Mouse (Mus musculus) MN1 (cell line): ENCODE data around the gene Nin.

Source experiments
- DNase-seq: peaks from one replicate; pipeline ENCODE4 v3.0.0-alpha.2; 2016; ENCODE audit warnings: low spot score

The Nin gene

GRCm38 (mm10) chr12:70082485-70082884 is 31.0 kb downstream of the Nin start:
- no peak for DNase-seq

DNA sequence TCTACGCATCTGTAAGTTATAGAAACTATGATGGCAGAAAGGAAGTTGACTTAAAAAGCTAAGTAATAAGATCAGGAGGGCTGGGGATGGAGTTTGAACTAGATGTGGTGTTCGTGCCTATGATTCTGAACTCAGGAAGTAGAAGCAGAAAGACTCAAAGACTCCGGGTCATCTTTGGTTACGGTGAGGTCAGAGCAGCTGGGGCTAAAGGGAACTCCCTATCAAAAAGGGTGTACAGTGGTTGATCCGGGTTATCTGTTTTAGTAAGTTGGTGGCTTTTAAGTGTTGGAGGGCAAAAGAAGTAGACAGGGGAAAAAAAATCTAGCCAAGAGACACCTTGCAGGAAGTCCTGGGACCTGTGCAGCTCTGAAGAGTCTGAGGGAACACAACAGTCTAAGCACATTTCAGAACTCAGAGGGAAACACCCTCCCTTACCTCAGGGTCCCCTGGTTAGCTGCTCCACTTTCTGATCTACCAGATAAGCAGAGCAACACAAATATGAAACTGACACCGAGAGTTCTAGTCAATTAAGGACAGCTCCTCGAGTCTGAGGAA is 35.0 kb downstream of the Nin start:
- DNase-seq = no peak

DNA sequence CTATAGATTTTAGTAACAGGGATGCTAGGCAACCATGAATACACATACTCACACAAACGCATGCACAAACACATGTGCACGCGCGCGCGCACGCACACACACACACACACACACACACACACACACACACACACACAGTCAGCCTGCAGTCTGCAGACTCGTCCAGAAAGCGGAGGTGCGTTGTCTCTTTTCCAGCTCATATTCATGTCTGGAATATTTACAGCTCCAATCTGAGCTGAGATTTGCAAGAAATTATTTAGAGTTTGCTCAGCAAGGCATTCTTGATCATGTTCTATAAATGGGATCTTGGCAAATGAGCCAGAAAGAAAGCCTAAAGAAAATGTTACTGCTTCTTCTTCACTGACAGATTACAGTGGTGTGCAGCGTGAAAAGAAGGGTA is 37.0 kb downstream of the Nin start:
- DNase-seq = no peak

GRCm38 (mm10) chr12:70075001-70075400 is 38.5 kb downstream of the Nin start:
- no peak for DNase-seq

DNA sequence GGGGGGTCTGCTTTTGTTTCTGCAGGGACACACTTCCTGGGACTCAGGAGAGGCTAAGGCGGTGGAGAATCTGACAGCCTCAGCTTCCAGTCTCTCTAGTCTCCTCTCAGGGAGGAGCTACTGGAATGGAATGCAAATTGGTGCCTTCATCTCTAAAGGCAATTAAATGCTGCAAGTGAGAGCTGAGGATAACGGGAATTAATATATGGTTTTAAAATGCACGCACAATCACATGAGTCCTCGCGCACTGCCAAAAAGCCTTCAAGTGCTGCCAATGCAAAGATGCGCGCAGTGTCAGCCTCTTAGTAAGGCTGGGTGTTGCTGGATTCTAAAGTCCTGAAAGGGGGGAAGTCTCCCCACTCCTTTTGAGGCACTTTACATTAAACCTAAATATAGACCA is 42.6 kb downstream of the Nin start:
- no peak for DNase-seq

- no peak for DNase-seq
These were observed 43.2 kb downstream of the Nin start for GRCm38 (mm10) chr12:70070306-70070705.

DNA sequence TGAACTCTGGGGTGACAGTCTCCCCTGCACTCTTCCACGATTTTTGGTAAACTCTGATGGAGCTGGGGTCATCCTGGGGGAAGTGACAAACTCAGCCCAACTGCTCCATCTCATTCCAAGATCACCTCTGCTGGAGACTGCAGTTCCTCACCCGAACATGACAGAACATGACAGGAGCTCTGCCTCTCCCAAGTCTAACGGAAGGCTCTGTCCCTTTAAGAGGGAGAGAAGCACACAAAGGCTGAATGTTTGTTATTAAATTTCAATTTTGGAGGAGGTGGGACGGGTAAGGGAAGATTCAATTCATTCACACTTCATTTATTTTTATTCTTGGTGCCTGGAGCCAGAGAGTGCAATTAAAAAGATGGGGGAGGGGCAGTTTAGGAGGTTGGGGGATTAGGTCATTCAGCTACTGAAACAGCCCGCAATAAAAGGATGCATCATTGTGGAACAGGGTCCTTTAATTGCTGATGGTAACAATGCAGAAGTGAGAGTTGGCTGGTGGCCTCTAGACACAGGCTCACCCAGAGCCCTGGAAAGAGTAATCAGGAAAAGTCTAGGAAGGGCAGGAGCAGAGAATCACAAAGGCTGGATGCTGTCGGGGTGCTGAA is 44.8 kb downstream of the Nin start:
- peak; percentile 67 for DNase-seq

- peak; percentile 25 for DNase-seq
These were observed 45.7 kb downstream of the Nin start for GRCm38 (mm10) chr12:70067849-70068248.

GRCm38 (mm10) chr12:70062114-70062513 is 51.4 kb downstream of the Nin start:
- peak; percentile 38 for DNase-seq

DNA sequence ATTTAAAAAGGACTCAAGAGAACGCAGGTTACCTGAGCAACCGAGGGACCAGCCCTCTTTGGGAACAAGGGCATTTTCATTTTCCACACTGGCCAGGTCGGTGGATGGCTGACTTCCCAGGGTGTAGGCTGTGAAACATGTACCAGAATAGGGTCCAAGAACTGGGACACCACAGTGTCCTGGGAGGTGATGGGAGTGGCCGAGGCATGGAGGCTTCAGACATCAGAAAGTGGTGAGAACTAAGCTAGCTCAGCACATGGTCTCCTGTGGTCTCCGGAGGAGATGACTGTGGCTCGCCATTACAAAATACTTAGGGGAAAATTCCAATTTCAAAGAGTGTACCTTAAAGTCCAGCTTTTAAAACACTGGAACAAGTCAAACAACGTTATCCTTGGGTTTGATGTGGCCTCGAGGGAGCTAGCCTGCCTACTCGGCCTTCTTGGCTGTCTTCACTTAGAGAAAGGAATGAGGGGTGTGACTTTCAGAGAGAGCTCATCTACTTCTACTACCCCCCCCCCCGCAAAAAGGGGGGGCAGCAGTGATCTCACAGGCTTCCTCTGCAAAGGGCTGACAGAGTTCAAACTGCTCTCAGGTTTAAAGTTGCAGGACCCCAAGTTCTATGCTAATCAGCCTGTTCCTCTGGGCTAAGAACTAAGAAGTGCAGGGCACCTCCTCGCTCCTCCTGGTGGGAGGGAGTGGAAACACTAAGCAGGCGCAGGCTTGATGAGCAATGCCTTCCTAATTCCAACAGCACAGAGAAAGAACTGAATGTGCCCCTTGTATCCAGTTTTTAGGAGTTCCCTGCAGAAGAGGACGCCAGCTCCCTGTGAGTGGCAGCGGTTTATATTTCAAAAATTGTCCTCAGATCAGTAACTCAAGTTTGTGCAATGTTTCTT is 54.3 kb downstream of the Nin start:
- DNase-seq = no peak

GRCm38 (mm10) chr12:70050699-70051098 is 62.8 kb downstream of the Nin start:
- DNase-seq = no peak

DNA sequence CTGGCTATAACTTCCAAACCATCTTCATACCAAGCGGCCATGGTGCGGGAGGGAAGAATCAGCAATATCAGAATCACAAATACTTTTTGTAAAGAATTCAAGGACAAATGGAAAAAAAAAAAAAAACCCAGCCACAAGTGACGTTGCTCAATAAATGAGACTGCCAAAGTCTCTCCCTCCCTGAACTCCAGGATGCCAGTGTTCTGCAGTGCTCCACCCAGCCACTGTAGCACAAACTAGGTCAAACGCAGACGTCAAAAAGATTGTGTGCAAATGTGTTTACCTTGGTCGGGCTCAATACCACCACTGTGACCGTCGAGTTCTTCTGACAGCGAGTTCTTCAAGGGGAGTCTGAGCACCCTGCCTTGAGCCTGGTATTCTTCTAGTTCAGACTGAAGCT is 64.8 kb downstream of the Nin start:
- no peak for DNase-seq

DNA sequence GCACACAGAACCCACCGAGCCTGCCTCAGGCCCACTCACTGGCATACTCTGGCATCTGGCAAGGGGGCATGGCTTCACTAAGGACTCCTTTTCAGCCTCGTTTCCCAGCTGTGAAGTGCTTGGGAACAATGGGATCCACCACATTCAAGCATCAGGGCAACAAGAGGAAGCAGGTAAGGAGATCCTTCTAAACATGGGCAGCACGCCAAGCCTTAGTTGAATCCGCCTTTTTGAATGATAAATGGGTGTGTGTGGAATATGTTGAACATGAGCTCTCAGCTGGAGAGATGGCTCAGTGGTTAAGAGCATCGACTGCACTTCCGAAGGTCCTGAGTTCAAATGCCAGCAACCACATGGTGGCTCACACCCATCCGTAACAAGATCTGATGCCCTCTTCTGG is 66.2 kb downstream of the Nin start:
- no peak for DNase-seq

DNA sequence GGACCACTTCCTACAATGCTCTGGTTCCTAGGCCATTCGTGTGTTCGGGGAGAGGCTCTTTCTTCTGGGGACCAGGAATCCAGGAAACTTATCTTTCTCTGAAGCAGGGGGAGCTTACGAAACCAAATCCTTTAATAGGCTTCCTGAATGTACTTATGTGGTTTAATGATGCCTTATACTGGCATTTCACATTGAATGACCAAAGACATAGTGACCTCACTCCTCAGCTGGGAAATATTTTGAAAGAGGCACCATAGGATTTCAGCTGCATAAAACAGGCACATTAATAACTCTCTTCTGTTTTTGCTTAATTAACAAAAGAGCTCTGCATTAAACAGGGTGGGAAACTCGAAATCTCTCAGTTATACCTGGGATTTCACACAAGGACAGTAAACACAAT is 69.2 kb downstream of the Nin start:
- DNase-seq = no peak

- DNase-seq = no peak
These were observed 70.1 kb downstream of the Nin start for GRCm38 (mm10) chr12:70043421-70043820.

GRCm38 (mm10) chr12:70040981-70041380 is 72.5 kb downstream of the Nin start:
- no peak for DNase-seq

GRCm38 (mm10) chr12:70036722-70037305 is 76.7 kb downstream of the Nin start:
- no peak for DNase-seq

DNA sequence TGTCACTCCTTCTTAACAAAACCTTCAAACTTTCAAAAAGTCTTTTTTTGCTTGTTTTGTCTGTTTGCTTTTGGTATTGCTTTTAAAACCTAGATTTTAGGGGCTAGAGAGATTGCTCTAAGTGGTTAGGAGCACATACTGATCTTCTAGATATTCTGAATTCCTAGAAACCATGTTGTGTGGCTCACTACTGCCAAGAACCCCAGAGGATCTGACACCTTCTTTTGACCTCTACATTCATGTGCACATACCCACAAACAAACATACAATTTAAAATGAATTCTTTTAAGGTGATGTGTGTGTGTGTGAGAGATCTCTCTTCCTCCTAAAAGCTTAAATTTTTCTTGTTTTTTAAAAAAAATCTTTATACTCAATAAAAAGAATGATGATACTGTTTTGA is 87.3 kb downstream of the Nin start:
- DNase-seq = no peak

GRCm38 (mm10) chr12:70025431-70025830 is 88.1 kb downstream of the Nin start:
- no peak for DNase-seq

- no peak for DNase-seq
These were observed 89.9 kb downstream of the Nin start for GRCm38 (mm10) chr12:70023580-70023979.

DNA sequence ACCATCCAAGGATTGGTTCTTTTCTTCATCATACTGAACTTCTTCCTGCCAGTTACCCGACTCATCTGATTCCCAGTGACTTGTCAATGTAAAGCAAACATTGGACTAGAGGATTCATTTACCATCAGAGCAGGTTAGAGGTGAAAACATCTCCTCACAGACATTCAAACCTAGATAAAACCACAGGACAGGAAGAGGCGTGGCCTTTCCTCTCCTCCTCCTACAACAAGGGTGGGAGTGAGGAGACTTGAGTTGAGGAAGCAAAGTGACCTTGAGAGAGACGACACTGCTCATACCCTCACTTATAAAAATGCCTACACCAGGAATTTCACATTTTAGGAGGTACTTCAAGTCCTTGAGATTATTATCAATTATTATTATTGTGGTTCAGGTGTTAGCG is 95.4 kb downstream of the Nin start:
- DNase-seq = no peak

DNA sequence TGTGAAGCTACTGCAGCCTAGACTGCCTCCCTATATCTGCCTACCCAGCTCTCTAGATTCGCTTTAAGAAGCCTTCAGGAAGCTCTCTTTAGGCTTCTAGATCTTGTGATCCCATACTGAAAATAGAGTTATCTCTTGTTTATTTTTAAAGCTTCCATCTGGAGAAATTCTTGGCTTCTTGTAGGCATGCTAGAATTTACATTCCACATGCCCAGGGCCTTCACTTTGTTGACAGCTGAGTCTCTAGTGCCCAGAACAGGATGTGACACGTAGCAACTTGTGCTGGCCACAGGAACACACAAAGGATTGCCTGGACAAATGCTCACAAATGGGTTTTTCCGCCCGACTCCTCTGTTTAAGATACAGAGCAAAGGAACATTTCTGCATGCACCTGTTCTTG is 97.6 kb downstream of the Nin start:
- no peak for DNase-seq

GRCm38 (mm10) chr12:70011681-70012080 is 101.8 kb downstream of the Nin start:
- no peak for DNase-seq
